Mouse (Mus musculus) ovary, postnatal 10 days (tissue): ENCODE results near the gene Nptn.

ENCODE experiments used
- DNase-seq: peaks from one replicate; pipeline ENCODE4 v3.0.0; 2022; ENCODE audit warnings: low spot score

Nptn gene

DNA sequence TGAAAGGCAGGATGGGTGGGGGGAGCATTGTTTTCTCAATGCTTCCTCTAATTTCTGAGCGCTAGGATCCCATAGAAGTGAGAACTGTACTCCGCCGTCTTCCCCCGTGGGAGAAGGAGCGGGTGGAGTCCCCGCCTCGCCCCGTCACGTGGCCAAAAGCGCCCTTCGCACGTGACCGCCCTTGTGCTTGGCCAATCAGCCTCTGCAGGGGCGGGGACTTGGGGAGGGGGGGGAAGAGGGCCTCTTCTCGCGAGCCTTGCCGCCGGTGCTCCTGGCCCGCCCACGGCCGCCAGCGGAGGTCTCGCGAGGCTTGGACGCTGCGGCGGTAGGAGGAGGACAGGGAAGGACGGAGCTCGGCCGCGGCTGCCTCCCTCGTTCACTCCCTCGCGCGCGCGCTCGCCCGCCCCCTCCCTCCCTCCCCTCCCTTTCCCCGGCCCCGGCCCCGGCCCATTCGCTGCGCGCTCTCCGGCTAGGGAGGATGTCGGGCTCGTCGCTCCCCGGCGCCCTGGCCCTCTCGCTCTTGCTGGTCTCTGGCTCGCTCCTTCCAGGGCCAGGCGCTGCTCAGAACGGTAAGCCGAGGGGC, at the start of gene Nptn:
Gene Nptn (plus strand): TSS at position 283 of the 583 bp plus-strand sequence.
- peak; percentile 83 for DNase-seq

- no peak for DNase-seq
Measured at GRCm38 (mm10) chr9:58533322-58533721, 48.7 kb upstream of the Nptn start.

DNA sequence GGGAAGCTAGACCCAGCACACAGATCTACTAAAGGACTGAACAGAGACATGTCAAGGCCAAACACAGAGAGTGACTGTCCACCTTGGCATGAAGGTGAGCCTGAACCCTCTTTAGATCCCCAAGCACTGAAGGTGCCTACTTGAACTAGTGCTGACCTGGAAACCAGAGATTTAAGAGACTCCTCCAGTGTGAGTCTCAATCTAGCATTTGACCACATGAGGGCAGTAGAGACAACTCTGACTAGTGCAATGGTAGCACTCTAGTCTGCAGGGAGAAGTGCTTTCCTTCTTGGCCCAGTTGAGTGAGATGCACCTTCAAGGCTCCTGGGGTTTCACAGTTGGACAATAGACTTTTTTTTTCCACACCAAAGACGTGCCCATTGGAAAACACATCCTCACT, 47.3 kb upstream of the Nptn start:
- DNase-seq: no peak

- DNase-seq: no peak
Measured at GRCm38 (mm10) chr9:58535447-58536134, 46.4 kb upstream of the Nptn start.

DNA sequence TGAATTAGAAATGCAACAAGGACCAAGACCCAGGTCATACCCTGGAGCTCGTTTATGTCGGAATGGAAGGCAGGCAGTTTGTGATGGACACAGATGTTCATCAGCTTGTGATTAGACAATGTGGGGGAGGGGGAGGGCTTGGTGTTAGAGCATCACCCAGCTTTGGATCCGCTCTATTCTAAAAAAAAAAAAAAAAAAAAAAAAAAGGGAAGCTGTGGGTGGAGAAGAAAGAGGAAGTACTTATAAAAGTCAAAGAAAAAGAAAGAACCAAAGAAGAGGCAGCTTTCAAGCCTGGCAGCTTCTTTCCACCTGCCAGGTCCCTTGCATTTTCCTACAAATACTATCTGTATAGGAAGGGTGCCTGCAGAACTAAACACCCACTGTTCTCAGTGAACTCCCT, 44.3 kb upstream of the Nptn start:
- no peak for DNase-seq

DNA sequence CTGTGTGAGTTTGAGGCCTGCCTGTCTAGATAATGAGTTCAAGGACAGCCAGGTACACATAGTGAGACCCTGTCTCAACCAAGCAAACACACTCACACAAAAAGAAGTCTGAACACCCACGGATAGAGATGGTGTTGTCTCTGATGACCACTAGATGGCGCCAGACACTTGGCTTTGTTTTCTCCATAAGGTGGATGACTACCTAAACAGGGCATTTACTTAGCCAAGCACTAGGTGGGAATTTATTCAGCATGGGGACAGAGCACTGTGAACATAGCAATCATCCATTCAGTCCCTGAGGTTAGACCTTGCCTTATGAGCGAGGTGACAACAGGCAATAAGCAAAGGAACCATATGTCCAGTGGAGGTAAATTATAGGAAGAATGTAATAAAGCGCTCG, 42.2 kb upstream of the Nptn start:
- no peak for DNase-seq

- peak; percentile 30 for DNase-seq
Measured at GRCm38 (mm10) chr9:58541895-58542338, 40.1 kb upstream of the Nptn start.

- DNase-seq: no peak
Measured at GRCm38 (mm10) chr9:58544879-58545324, 37.1 kb upstream of the Nptn start.

GRCm38 (mm10) chr9:58545428-58545827, 36.6 kb upstream of the Nptn start:
- no peak for DNase-seq

GRCm38 (mm10) chr9:58546630-58547360, 35.2 kb upstream of the Nptn start:
- DNase-seq: no peak

- DNase-seq: no peak
Measured at GRCm38 (mm10) chr9:58548897-58549296, 33.1 kb upstream of the Nptn start.

DNA sequence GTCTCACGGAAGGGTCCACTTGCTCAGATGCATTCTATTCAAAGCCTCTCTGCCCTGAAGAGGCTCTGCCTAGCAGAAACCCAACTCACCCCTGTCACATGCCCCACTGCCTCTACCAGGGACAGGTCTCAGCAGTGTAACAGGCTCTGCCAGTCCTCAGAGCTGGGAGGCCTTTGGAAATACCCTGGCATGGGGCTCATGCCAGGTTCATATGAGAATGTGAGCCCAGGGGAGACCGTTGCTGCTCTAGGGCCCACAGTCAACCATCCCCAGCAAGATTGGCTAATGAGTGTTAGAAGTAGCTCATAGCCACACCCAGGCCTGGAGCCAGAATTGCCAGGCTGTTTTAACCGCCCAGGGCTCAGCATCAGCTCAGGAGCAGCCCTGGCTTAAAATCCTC, 32.3 kb upstream of the Nptn start:
- no peak for DNase-seq

DNA sequence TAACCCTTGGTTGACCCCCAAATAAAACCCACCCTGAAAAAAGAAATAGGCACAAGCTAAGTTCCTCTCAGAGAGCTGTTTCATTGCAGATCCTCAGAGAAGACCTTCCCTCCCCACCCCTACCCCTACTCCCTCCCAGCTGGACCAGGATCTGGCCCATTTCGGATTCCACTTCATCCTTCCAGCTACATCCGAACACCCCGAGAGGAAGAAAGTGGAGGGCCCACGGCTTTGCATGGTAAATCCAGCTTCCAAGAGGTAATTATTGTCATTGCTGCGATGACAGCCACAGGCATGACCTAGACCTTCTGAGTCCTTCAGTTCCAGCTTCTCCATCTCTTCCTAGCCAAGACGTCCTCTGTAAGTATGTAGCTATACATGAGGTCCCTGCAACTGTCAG, 31.1 kb upstream of the Nptn start:
- DNase-seq: no peak

DNA sequence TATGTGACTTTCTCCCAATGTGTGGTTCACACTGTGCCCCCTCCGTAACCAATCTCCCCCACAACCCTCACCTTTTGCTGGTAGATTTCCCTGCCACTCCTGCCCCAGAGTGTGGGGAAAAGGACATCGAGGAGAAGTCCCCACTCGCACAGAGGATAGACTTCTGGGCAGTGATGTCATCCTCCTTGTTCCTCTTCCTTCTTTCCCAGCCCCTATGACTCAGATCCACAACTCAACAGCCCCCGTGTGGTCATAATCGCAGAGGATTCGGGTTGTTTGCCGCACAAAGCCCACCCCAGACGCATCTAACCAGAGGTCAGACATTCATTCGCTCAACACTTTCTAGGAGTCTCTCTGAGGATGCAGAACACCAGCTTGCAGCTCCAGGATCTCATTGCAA, 30.0 kb upstream of the Nptn start:
- no peak for DNase-seq

GRCm38 (mm10) chr9:58554056-58554907, 27.8 kb upstream of the Nptn start:
- no peak for DNase-seq

- DNase-seq: peak; percentile 45
Measured at GRCm38 (mm10) chr9:58554908-58555684, 26.9 kb upstream of the Nptn start, which contains the start of gene Cd276. Cd276 (minus strand) TSS chr9:58555437.

DNA sequence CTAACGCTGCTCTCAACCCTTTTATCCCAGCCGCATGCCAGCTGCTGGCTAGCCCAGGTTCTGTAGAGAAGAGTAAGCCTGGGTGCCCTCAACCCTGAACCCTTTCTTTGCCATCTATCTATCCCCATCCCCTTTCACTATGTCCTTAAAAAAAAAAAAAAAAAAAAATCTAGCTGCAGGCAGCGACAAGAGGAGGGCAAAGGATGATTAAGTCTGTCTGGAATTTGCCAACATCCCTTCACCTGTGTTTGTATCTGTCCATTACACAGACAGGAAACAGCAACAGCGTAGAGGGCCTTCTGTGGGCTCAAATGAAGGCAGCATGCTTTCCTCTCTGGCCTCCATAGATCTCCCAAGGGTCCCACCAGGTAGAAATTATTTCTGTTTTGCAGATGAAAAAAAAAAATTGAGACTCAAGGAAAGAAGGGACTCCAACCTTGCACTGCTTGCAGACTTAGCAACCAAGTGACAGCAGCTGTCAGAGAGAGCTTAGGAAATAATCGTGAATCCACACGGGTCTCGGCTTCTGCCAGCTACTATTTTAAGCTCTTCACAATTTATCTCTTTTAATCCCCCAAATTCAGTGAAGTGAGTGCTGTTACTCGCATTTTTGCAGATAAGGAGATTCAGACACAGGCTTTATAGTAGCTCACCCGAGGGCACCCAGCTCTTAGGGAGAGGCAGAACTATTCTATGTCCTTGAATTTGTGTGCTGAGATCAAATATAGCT, 26.2 kb upstream of the Nptn start:
- DNase-seq: no peak

DNA sequence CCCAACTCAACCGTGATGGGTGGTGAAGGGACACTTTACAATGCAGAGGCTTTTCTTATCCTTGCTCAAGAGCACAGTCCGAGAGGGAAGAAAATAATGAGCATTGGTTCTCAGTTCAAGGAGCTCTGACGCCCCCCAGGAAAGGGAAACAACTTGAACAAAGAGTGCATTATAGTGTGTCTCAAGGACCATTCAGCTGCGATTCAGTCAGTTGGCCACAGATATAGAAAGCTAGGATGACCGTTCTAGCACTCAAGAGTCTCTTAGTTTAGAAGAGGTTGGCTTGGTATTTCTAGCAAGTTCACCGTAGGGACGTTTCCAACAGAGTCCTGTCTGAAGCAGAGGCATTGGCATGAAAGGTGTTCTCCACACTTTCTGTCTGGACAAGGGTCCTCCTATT, 25.4 kb upstream of the Nptn start:
- no peak for DNase-seq

GRCm38 (mm10) chr9:58557457-58558455, 24.3 kb upstream of the Nptn start:
- DNase-seq: no peak
